9 mouse cellular contexts compared by ENCODE assay signal in the genomic region with DNA sequence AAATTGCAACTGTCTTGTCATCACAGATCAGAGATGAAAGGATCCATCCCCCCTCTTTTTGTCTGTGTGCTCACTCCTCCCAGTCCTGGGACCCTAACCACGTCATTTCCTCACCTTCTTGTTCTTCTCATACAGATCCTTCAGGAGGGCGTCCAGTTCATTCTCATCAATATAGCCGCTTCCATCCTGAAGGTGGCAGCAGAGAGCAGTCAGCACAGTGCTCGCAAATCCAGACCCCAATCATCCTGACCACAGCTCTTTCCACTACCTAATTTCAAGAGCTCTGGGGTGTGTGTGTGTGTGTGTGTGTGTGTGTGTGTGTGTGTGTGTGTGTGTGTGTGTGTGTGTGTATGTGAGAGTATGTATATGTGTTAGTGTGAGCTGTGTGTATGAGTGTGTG. TPM values are rescaled to one million over a fixed set of nuclear protein-coding genes. Genes with fewer than 3 reads are reported as not detected.
DNase-seq lines count a peak whose midpoint lies in the region; ATAC-seq and TF ChIP-seq lines count a peak whose summit lies in the region.
"Had no signal": no experiment of that assay in that cellular context is flagged by ENCODE, and none has a peak within 500 bp of the region (broad histone marks: within the 10 kb centered on the region; RNA-seq: fewer than 3 reads in every experiment).

No protein-coding gene starts in this region.

- H3K27me3 ChIP-seq in hindbrain, embryonic 13.5 days, result no peaks in the 10 kb centered on the region
- H3K27me3 ChIP-seq in midbrain, postnatal 0 days (ENCODE audit: insufficient read depth, low read length), result no peaks in the 10 kb centered on the region

- 0% methylated on average over 4 of the region's 4 CpGs for WGBS in hindbrain, embryonic 13.5 days
- WGBS in midbrain, postnatal 0 days, result 0% methylated on average over 4 of the region's 4 CpGs

- H3K36me3 ChIP-seq in hindbrain, embryonic 13.5 days, result no peaks in the 10 kb centered on the region
- H3K36me3 ChIP-seq in midbrain, postnatal 0 days (ENCODE audit: insufficient read depth, low read length), result no peaks in the 10 kb centered on the region

- peak; percentile 93 for TF ChIP-seq CTCF in midbrain, postnatal 0 days (IDR thresholded peaks at IDR 0.05)

- DNase-seq in ovary, postnatal 36 days (ENCODE audit: low spot score), result peak; percentile 23
- DNase-seq in ovary, postnatal 10 days (ENCODE audit: low spot score), result no peak
- peak; percentile 63 for DNase-seq in adrenal gland, postnatal 10 days
- DNase-seq in embryo, embryonic 11 days, result peak; percentile 79
- peak; percentile 44 to 54 for DNase-seq in left cerebral cortex, postnatal 25 days (ENCODE audit: low spot score in 2 of 2)
- peak; percentile 66 for DNase-seq in midbrain, postnatal 0 days (ENCODE audit: low spot score)
- peak; percentile 11 for DNase-seq in yolk sac, embryonic 10.5 days (ENCODE audit: low spot score)

- no peaks in the 10 kb centered on the region for H3K9me3 ChIP-seq in hindbrain, embryonic 13.5 days
- no peaks in the 10 kb centered on the region for H3K9me3 ChIP-seq in midbrain, postnatal 0 days (ENCODE audit: low read length)

- intact Hi-C loops in left cerebral cortex, postnatal 25 days (cut with DNase I), result loop anchor here (5.0 kb wide), 1 partner anchor 332 kb away; no protein-coding TSS in a partner anchor

- peak; percentile 43; the same call in 1 of the 2 replicates for ATAC-seq in hindbrain, embryonic 13.5 days (ENCODE audit: low FRiP score)
- ATAC-seq in midbrain, postnatal 0 days (ENCODE audit: low FRiP score), result no peak

- H3K4me1 ChIP-seq in hindbrain, embryonic 13.5 days (replicated peaks), result no peaks in the 10 kb centered on the region
- H3K4me1 ChIP-seq in midbrain, postnatal 0 days (ENCODE audit: insufficient read depth, low read length), result no peaks in the 10 kb centered on the region

- H3K4me3 ChIP-seq in hindbrain, embryonic 13.5 days, result no peak overlapping the region
- no peak overlapping the region for H3K4me3 ChIP-seq in midbrain, postnatal 0 days (ENCODE audit: low read depth, low read length)

- no peak overlapping the region for H3K4me2 ChIP-seq in hindbrain, embryonic 13.5 days
- H3K4me2 ChIP-seq in midbrain, postnatal 0 days (ENCODE audit: low read depth, low read length, poor library complexity, severe bottlenecking), result no peak overlapping the region

- no peak overlapping the region for H3K9ac ChIP-seq in hindbrain, embryonic 13.5 days
- H3K9ac ChIP-seq in midbrain, postnatal 0 days (replicated peaks; ENCODE audit: low read length, poor library complexity, severe bottlenecking), result no peak overlapping the region

- no peak overlapping the region for H3K27ac ChIP-seq in hindbrain, embryonic 13.5 days
- H3K27ac ChIP-seq in midbrain, postnatal 0 days (ENCODE audit: low read depth, low read length), result no peak overlapping the region

RNA-seq across cellular contexts. Expression of gene Calb2, which starts 22.5 kb away (rescaled TPM):
- total RNA-seq in adrenal gland, postnatal 10 days (2021), result under 1 TPM; 0.21 to 0.24 TPM
- 53.3 and 69.2 TPM in 2 replicates for polyA plus RNA-seq in hindbrain, embryonic 13.5 days (2015; fragmentation: Nextera tagmentation; extraction: Ambion mirVana)
- total RNA-seq in left cerebral cortex, postnatal 25 days (2021), result 10 to 100 TPM; 24.0 to 25.5 TPM
- total RNA-seq in midbrain, postnatal 0 days (2014; rRNA removed), result 105 and 126 TPM in 2 replicates
- 295 and 359 TPM in 2 replicates for polyA plus RNA-seq in midbrain, postnatal 0 days (2015; fragmentation: Nextera tagmentation; extraction: Ambion mirVana)
- total RNA-seq: gastrocnemius, postnatal 36 days had no signal

RNA-seq across cellular contexts. Expression of gene Gm17720, which starts 43.0 kb away (rescaled TPM):
- total RNA-seq in adrenal gland, postnatal 10 days (2021), result not detected
- polyA plus RNA-seq in hindbrain, embryonic 13.5 days (2015; fragmentation: Nextera tagmentation; extraction: Ambion mirVana), result not detected in 2 replicates
- not detected for total RNA-seq in left cerebral cortex, postnatal 25 days (2021)
- total RNA-seq in midbrain, postnatal 0 days (2014; rRNA removed), result not detected in 2 replicates
- polyA plus RNA-seq in midbrain, postnatal 0 days (2015; fragmentation: Nextera tagmentation; extraction: Ambion mirVana), result not detected in 2 replicates
- total RNA-seq: gastrocnemius, postnatal 36 days had no signal

RNA-seq across cellular contexts. Expression of gene Gm21964, which starts 44.5 kb away (rescaled TPM):
- not detected for total RNA-seq in adrenal gland, postnatal 10 days (2021)
- polyA plus RNA-seq in hindbrain, embryonic 13.5 days (2015; fragmentation: Nextera tagmentation; extraction: Ambion mirVana), result not detected in 2 replicates
- not detected for total RNA-seq in left cerebral cortex, postnatal 25 days (2021)
- not detected in 2 replicates for total RNA-seq in midbrain, postnatal 0 days (2014; rRNA removed)
- not detected in 2 replicates for polyA plus RNA-seq in midbrain, postnatal 0 days (2015; fragmentation: Nextera tagmentation; extraction: Ambion mirVana)
- total RNA-seq: gastrocnemius, postnatal 36 days had no signal

Comparison
In these comparisons a context has a peak if more than half of its experiments do, and no peak if none do; other contexts are left out.
1. RNA of gene Calb2, which starts 22.5 kb away (total RNA-seq): 105 to 126 TPM in midbrain, postnatal 0 days and 24.0 to 25.5 TPM in left cerebral cortex, postnatal 25 days; 0.21 to 0.24 TPM in adrenal gland, postnatal 10 days; every median in the first group is over 10 times any median in the second.